Mouse (Mus musculus) liver, postnatal 0 days (tissue): ENCODE data around the gene Prdm4. TPM values are rescaled to one million over a fixed set of nuclear protein-coding genes. Genes with fewer than 3 reads are reported as not detected.

Experiments used
- ATAC-seq: fragments of 200-750 bp; cut with Nextera tagmentation; 2 replicates; pipeline ENCODE4 v1.8.0; 2017; ENCODE audit warnings: mild to moderate bottlenecking, moderate library complexity
- DNase-seq: peaks from one replicate; pipeline ENCODE4 v3.0.0-alpha.2; 2016
- H3K27ac ChIP-seq: fragments of 300-500 bp; sonication (generic); 2 replicates; pipeline ENCODE4 v1.5.1; 2014; ENCODE audit warnings: antibody characterized with exemption, moderate library complexity, mild to moderate bottlenecking, low read depth
- H3K27me3 ChIP-seq: fragments of 300-500 bp; sonication (generic); 2 replicates; pipeline ENCODE4 v1.6.1; 2014; ENCODE audit warnings: low read length, control low read depth, mixed read lengths; ENCODE audit not compliant: insufficient read depth
- H3K36me3 ChIP-seq: fragments of 300-500 bp; sonication (generic); replicated peaks from 2 replicates; pipeline ENCODE4 v1.6.1; 2014; ENCODE audit warnings: mild to moderate bottlenecking, control low read depth, low read length, moderate library complexity, mixed read lengths; ENCODE audit not compliant: insufficient read depth
- H3K4me1 ChIP-seq: fragments of 300-500 bp; sonication (generic); 2 replicates; pipeline ENCODE4 v1.6.1; 2014; ENCODE audit warnings: antibody characterized with exemption, mild to moderate bottlenecking, control low read depth; ENCODE audit not compliant: insufficient read depth
- H3K4me2 ChIP-seq: fragments of 300-500 bp; sonication (generic); 2 replicates; pipeline ENCODE4 v1.6.1; 2014; ENCODE audit warnings: low read depth, mild to moderate bottlenecking, low read length, moderate library complexity, mixed read lengths
- H3K4me3 ChIP-seq: fragments of 300-500 bp; sonication (generic); 2 replicates; pipeline ENCODE4 v1.5.1; 2014; ENCODE audit warnings: low read depth, low read length
- H3K9ac ChIP-seq: fragments of 300-500 bp; sonication (generic); replicated peaks from 2 replicates; pipeline ENCODE4 v1.6.1; 2014; ENCODE audit warnings: mild to moderate bottlenecking, moderate library complexity
- H3K9me3 ChIP-seq: fragments of 300-500 bp; sonication (generic); 2 replicates; pipeline ENCODE4 v1.6.1; 2016; ENCODE audit warnings: mild to moderate bottlenecking, control low read depth, low read length, mixed read lengths
- CTCF ChIP-seq: sonication (generic); IDR thresholded peaks from 2 replicates; pipeline ENCODE4 v1.5.1; 2016; ENCODE audit warnings: antibody characterized with exemption, low read depth
- EP300 ChIP-seq: IDR thresholded peaks from 2 replicates; pipeline ENCODE4 v1.6.1; 2016; ENCODE audit warnings: antibody characterized with exemption, low read depth, mild to moderate bottlenecking
- WGBS: fragments of 180-500 bp; shearing (Covaris S2); extraction: QIAGEN DNeasy Blood & Tissue Kit; methylation state at CpG from one replicate; pipeline ENCODE4 v1.1.7; 2014; ENCODE audit not compliant: insufficient replicate concordance; 5-methylcytosine and 5-hydroxymethylcytosine counted together
- polyA plus RNA-seq: library from polyadenylated mRNA; unstranded; fragments of >200 nt; fragmentation: Nextera tagmentation; extraction: Ambion mirVana; gene quantifications from 2 replicates; pipeline ENCODE4 v1.2.1, GENCODE M21; 2015

Gene Prdm4
- 2.8 and 2.9 TPM in 2 replicates for polyA plus RNA-seq

GRCm38 (mm10) chr10:85916498-85917309 lies at the start of gene Prdm4:
Prdm4 (minus strand) TSS chr10:85917142.
- TF ChIP-seq EP300 (0 out of 2 replicates have a peak, but pooled peaks have one; percentile 19), CTCF (peak; percentile 58)
- 3% methylated on average over 88 of the region's 90 CpGs for WGBS
- Histone ChIP-seq H3K4me2 (peak within 1 kb of the TSS; percentile 78), H3K4me1 (peaks cover 13% of the 10 kb centered on the region; the same call in 1 of the 2 replicates), H3K27ac (peak within 1 kb of the TSS; percentile 85), H3K9ac (peak within 1 kb of the TSS; percentile 85), H3K36me3 (peaks cover 19% of the 10 kb centered on the region), H3K4me3 (peak within 1 kb of the TSS; percentile 77), H3K9me3 (no peaks in the 10 kb centered on the region), H3K27me3 (no peaks in the 10 kb centered on the region)
- ATAC-seq (peak; percentile 99), DNase-seq (peak; percentile 98)

- Histone ChIP-seq H3K4me1 (no peaks in the 10 kb centered on the region), H3K9ac (no peak overlapping the region), H3K4me3 (no peak overlapping the region), H3K27me3 (no peaks in the 10 kb centered on the region), H3K27ac (no peak overlapping the region), H3K9me3 (no peaks in the 10 kb centered on the region), H3K4me2 (no peak overlapping the region), H3K36me3 (no peaks in the 10 kb centered on the region)
- ATAC-seq: no peak
- 51% methylated on average over 2 of the region's 2 CpGs for WGBS
- TF ChIP-seq CTCF (no peak), EP300 (no peak)
- DNase-seq: no peak
Observed at GRCm38 (mm10) chr10:85966476-85966875, 49.5 kb upstream of the Prdm4 start.

GRCm38 (mm10) chr10:85964316-85964715 lies 47.4 kb upstream of the Prdm4 start:
- no peaks in the 10 kb centered on the region for H3K27me3 ChIP-seq
- no peak overlapping the region for H3K9ac ChIP-seq
- ATAC-seq (no peak), DNase-seq (no peak)
- no peaks in the 10 kb centered on the region for H3K36me3 ChIP-seq
- H3K4me1 ChIP-seq: no peaks in the 10 kb centered on the region
- no peak overlapping the region for H3K4me3 ChIP-seq
- no peak overlapping the region for H3K27ac ChIP-seq
- WGBS: 78% methylated on average over 7 of the region's 7 CpGs
- TF ChIP-seq CTCF (no peak), EP300 (no peak)
- H3K9me3 ChIP-seq: no peaks in the 10 kb centered on the region
- H3K4me2 ChIP-seq: no peak overlapping the region

- H3K9ac ChIP-seq: no peak overlapping the region
- no peak for ATAC-seq
- H3K4me2 ChIP-seq: no peak overlapping the region
- no peak for TF ChIP-seq EP300
- TF ChIP-seq CTCF: no peak
- DNase-seq: no peak
- no peaks in the 10 kb centered on the region for H3K36me3 ChIP-seq
- H3K4me1 ChIP-seq: no peaks in the 10 kb centered on the region
- no peak overlapping the region for H3K4me3 ChIP-seq
- no peaks in the 10 kb centered on the region for H3K9me3 ChIP-seq
- 73% methylated on average over 9 of the region's 9 CpGs for WGBS
- no peak overlapping the region for H3K27ac ChIP-seq
- no peaks in the 10 kb centered on the region for H3K27me3 ChIP-seq
Observed at GRCm38 (mm10) chr10:85962897-85963296, 46.0 kb upstream of the Prdm4 start.

- peak; percentile 97 for ATAC-seq
- under 1% methylated on average over 36 of the region's 38 CpGs for WGBS
- TF ChIP-seq EP300: no peak
- no peak for TF ChIP-seq CTCF
Observed at GRCm38 (mm10) chr10:85957464-85957950, 40.6 kb upstream of the Prdm4 start, which contains the start of gene Rtcb. Rtcb (minus strand) TSS chr10:85957823.

GRCm38 (mm10) chr10:85956871-85957419 lies 40.0 kb upstream of the Prdm4 start:
- peak; percentile 25 for DNase-seq
- TF ChIP-seq CTCF (no peak), EP300 (no peak)
- Histone ChIP-seq H3K27ac (peak overlapping the region; percentile 83), H3K4me2 (peak overlapping the region; percentile 86), H3K4me1 (peaks cover 4% of the 10 kb centered on the region; the same call in 1 of the 2 replicates), H3K9me3 (no peaks in the 10 kb centered on the region), H3K9ac (peak overlapping the region; percentile 94), H3K27me3 (no peaks in the 10 kb centered on the region), H3K4me3 (peak overlapping the region; percentile 97), H3K36me3 (peaks cover 13% of the 10 kb centered on the region)
- ATAC-seq: peak; percentile 22; the same call in 1 of the 2 replicates
- 3% methylated on average over 20 of the region's 20 CpGs for WGBS

More at GRCm38 (mm10) chr10:85957464-85957950, 40.6 kb upstream of the Prdm4 start, which contains the start of gene Rtcb:
- H3K36me3 ChIP-seq: peaks cover 13% of the 10 kb centered on the region
- peak; percentile 96 for DNase-seq
- H3K9me3 ChIP-seq: no peaks in the 10 kb centered on the region
- peak within 1 kb of the TSS; percentile 83 for H3K27ac ChIP-seq
- H3K4me3 ChIP-seq: peak within 1 kb of the TSS; percentile 97
- H3K4me1 ChIP-seq: peaks cover 4% of the 10 kb centered on the region; the same call in 1 of the 2 replicates
- H3K27me3 ChIP-seq: no peaks in the 10 kb centered on the region
- H3K4me2 ChIP-seq: peak within 1 kb of the TSS; percentile 86
- H3K9ac ChIP-seq: peak within 1 kb of the TSS; percentile 94
